Mouse (Mus musculus) midbrain, embryonic 15.5 days (tissue): ENCODE measurements around the gene Gdi1. TPM values are rescaled to one million over a fixed set of nuclear protein-coding genes. Genes with fewer than 3 reads are reported as not detected.

Experiments
- ATAC-seq: fragments of 200-750 bp; cut with Nextera tagmentation; replicated peaks from 2 replicates; pipeline ENCODE4 v1.8.0; 2017; ENCODE audit warnings: moderate TSS enrichment
- H3K27ac ChIP-seq: fragments of 300-500 bp; sonication (generic); 2 replicates; pipeline ENCODE4 v1.5.1; 2015; ENCODE audit warnings: mild to moderate bottlenecking, inconsistent platforms
- H3K27me3 ChIP-seq: fragments of 300-500 bp; sonication (generic); replicated peaks from 2 replicates; pipeline ENCODE4 v1.6.1; 2015; ENCODE audit warnings: inconsistent platforms
- H3K36me3 ChIP-seq: fragments of 300-500 bp; sonication (generic); replicated peaks from 2 replicates; pipeline ENCODE4 v1.6.1; 2015; ENCODE audit warnings: inconsistent platforms
- H3K4me1 ChIP-seq: fragments of 300-500 bp; sonication (generic); 2 replicates; pipeline ENCODE4 v1.6.1; 2015; ENCODE audit warnings: inconsistent platforms
- H3K4me2 ChIP-seq: fragments of 300-500 bp; sonication (generic); 2 replicates; pipeline ENCODE4 v1.6.1; 2015; ENCODE audit warnings: inconsistent platforms, mild to moderate bottlenecking, moderate library complexity
- H3K4me3 ChIP-seq: fragments of 300-500 bp; sonication (generic); 2 replicates; pipeline ENCODE4 v1.5.1; 2015; ENCODE audit warnings: mild to moderate bottlenecking, inconsistent platforms
- H3K9ac ChIP-seq: fragments of 300-500 bp; sonication (generic); 2 replicates; pipeline ENCODE4 v1.6.1; 2015; ENCODE audit warnings: mild to moderate bottlenecking, inconsistent platforms
- H3K9me3 ChIP-seq: fragments of 300-500 bp; sonication (generic); 2 replicates; pipeline ENCODE4 v1.6.1; 2016; ENCODE audit warnings: inconsistent platforms
- WGBS: fragments of 180-500 bp; shearing (Covaris S2); methylation state at CpG from one replicate; pipeline ENCODE4 v1.1.7; 2015; ENCODE audit warnings: mixed read lengths; 5-methylcytosine and 5-hydroxymethylcytosine counted together
- polyA plus RNA-seq: library from polyadenylated mRNA; unstranded; fragments of >200 nt; fragmentation: Nextera tagmentation; extraction: Ambion mirVana; gene quantifications from 2 replicates; pipeline ENCODE4 v1.2.1, GENCODE M21; 2015

The Gdi1 gene
- 1,073 and 1,116 TPM in 2 replicates for polyA plus RNA-seq

- Histone ChIP-seq H3K4me3 (peak within 1 kb of the TSS; percentile 55), H3K4me1 (peaks cover 45% of the 10 kb centered on the region), H3K27me3 (no peaks in the 10 kb centered on the region), H3K27ac (peak within 1 kb of the TSS; percentile 94), H3K9me3 (no peaks in the 10 kb centered on the region), H3K36me3 (0 out of 2 replicates have a peak, but pooled peaks cover 13% of the 10 kb centered on the region), H3K9ac (peak within 1 kb of the TSS; percentile 60), H3K4me2 (peak within 1 kb of the TSS; percentile 63)
- 31% methylated on average over 41 of the region's 41 CpGs for WGBS
- peak; percentile 85 for ATAC-seq
Measured at GRCm38 (mm10) chrX:74304867-74305700, at the start of gene Gdi1. Gene Gdi1 (plus strand): TSS chrX:74304998.

- Histone ChIP-seq H3K4me1 (peaks cover 7% of the 10 kb centered on the region), H3K27me3 (no peaks in the 10 kb centered on the region), H3K4me3 (no peak overlapping the region), H3K9ac (no peak overlapping the region), H3K36me3 (no peaks in the 10 kb centered on the region; the same call in 1 of the 2 replicates), H3K27ac (no peak overlapping the region), H3K9me3 (no peaks in the 10 kb centered on the region), H3K4me2 (no peak overlapping the region)
- WGBS: 92% methylated on average over 3 of the region's 3 CpGs
- ATAC-seq: no peak
Measured at GRCm38 (mm10) chrX:74257746-74258145, 47.1 kb upstream of the Gdi1 start.

- ATAC-seq: peak; percentile 49
- Histone ChIP-seq H3K4me3 (peak overlapping the region; percentile 47), H3K4me1 (peaks cover 11% of the 10 kb centered on the region; the same call in 1 of the 2 replicates), H3K27ac (peak overlapping the region; percentile 97), H3K9me3 (no peaks in the 10 kb centered on the region), H3K27me3 (no peaks in the 10 kb centered on the region), H3K4me2 (peak overlapping the region; percentile 53), H3K36me3 (no peaks in the 10 kb centered on the region), H3K9ac (peak overlapping the region; percentile 46)
- WGBS: 28% methylated on average over 3 of the region's 3 CpGs
Measured at GRCm38 (mm10) chrX:74269736-74270061, 35.1 kb upstream of the Gdi1 start.

GRCm38 (mm10) chrX:74270062-74270901, 34.5 kb upstream of the Gdi1 start, which contains the start of gene Rpl10:
Gene Rpl10 (plus strand): TSS chrX:74270812.
- peak; percentile 96 for ATAC-seq

GRCm38 (mm10) chrX:74270902-74271551, 33.8 kb upstream of the Gdi1 start:
- Histone ChIP-seq H3K9ac (peak overlapping the region; percentile 65), H3K27me3 (no peaks in the 10 kb centered on the region), H3K4me1 (peaks cover 11% of the 10 kb centered on the region; the same call in 1 of the 2 replicates), H3K36me3 (no peaks in the 10 kb centered on the region), H3K9me3 (no peaks in the 10 kb centered on the region), H3K4me3 (peak overlapping the region; percentile 47), H3K27ac (peak overlapping the region; percentile 55), H3K4me2 (peak overlapping the region; percentile 45)
- ATAC-seq: peak; percentile 13; the same call in 1 of the 2 replicates
- 23% methylated on average over 27 of the region's 27 CpGs for WGBS

More at GRCm38 (mm10) chrX:74270062-74270901, 34.5 kb upstream of the Gdi1 start, which contains the start of gene Rpl10:
- H3K4me2 ChIP-seq: peak within 1 kb of the TSS; percentile 53
- peak within 1 kb of the TSS; percentile 97 for H3K27ac ChIP-seq
- no peaks in the 10 kb centered on the region for H3K27me3 ChIP-seq
- peak within 1 kb of the TSS; percentile 47 for H3K4me3 ChIP-seq
- H3K36me3 ChIP-seq: no peaks in the 10 kb centered on the region
- peak within 1 kb of the TSS; percentile 65 for H3K9ac ChIP-seq
- no peaks in the 10 kb centered on the region for H3K9me3 ChIP-seq
- H3K4me1 ChIP-seq: peaks cover 11% of the 10 kb centered on the region; the same call in 1 of the 2 replicates
- WGBS: 28% methylated on average over 42 of the region's 42 CpGs

- no peak overlapping the region for H3K4me2 ChIP-seq
- no peaks in the 10 kb centered on the region for H3K9me3 ChIP-seq
- no peak overlapping the region; the same call in 1 of the 2 replicates for H3K27ac ChIP-seq
- H3K36me3 ChIP-seq: no peaks in the 10 kb centered on the region
- no peak overlapping the region for H3K9ac ChIP-seq
- H3K4me1 ChIP-seq: peaks cover 11% of the 10 kb centered on the region; the same call in 1 of the 2 replicates
- H3K4me3 ChIP-seq: no peak overlapping the region
- whole genome bisulfite sequencing: 38% methylated on average over 10 of the region's 10 CpGs
- H3K27me3 ChIP-seq: no peaks in the 10 kb centered on the region
- no peak for ATAC-seq
Measured at GRCm38 (mm10) chrX:74273422-74274322, 31.1 kb upstream of the Gdi1 start.

GRCm38 (mm10) chrX:74277916-74278315, 26.9 kb upstream of the Gdi1 start:
- 75% methylated on average over 8 of the region's 8 CpGs for WGBS
- Histone ChIP-seq H3K4me3 (no peak overlapping the region), H3K36me3 (no peaks in the 10 kb centered on the region), H3K9ac (no peak overlapping the region), H3K9me3 (no peaks in the 10 kb centered on the region), H3K4me1 (0 out of 2 replicates have a peak, but pooled peaks cover 6% of the 10 kb centered on the region), H3K27ac (no peak overlapping the region), H3K27me3 (no peaks in the 10 kb centered on the region), H3K4me2 (no peak overlapping the region)
- no peak for ATAC-seq

- Histone ChIP-seq H3K9me3 (no peaks in the 10 kb centered on the region), H3K4me2 (peak overlapping the region; percentile 72), H3K4me1 (peaks cover 16% of the 10 kb centered on the region), H3K27ac (peak overlapping the region; percentile 85; the same call in 1 of the 2 replicates), H3K36me3 (no peaks in the 10 kb centered on the region), H3K9ac (peak overlapping the region; percentile 50), H3K4me3 (peak overlapping the region; percentile 60), H3K27me3 (no peaks in the 10 kb centered on the region)
- WGBS: 24% methylated on average over 14 of the region's 14 CpGs
- ATAC-seq: no peak
Measured at GRCm38 (mm10) chrX:74281041-74281731, 23.6 kb upstream of the Gdi1 start.

GRCm38 (mm10) chrX:74281732-74282394, 22.9 kb upstream of the Gdi1 start, which contains the start of the genes Taz and Dnase1l1:
Gene Taz (plus strand): TSS chrX:74281912.
Gene Dnase1l1 (minus strand): TSS chrX:74282337.
- H3K4me3 ChIP-seq: peak within 1 kb of the TSS; percentile 60
- H3K4me2 ChIP-seq: peak within 1 kb of the TSS; percentile 72
- peak; percentile 73 for ATAC-seq
- H3K27ac ChIP-seq: peak within 1 kb of the TSS; percentile 85
- peak within 1 kb of the TSS; percentile 73 for H3K9ac ChIP-seq
- H3K9me3 ChIP-seq: no peaks in the 10 kb centered on the region
- H3K36me3 ChIP-seq: no peaks in the 10 kb centered on the region
- WGBS: 23% methylated on average over 16 of the region's 16 CpGs
- H3K27me3 ChIP-seq: no peaks in the 10 kb centered on the region
- H3K4me1 ChIP-seq: peaks cover 16% of the 10 kb centered on the region
